Mouse (Mus musculus) ES-E14 (cell line): ENCODE measurements around the gene Dna2.

Experiments
- CHD2 ChIP-seq: IDR thresholded peaks from 2 replicates; pipeline ENCODE4 v1.6.1; 2014; ENCODE audit warnings: mild to moderate bottlenecking, low read depth, low read length, inconsistent platforms
- HCFC1 ChIP-seq: IDR thresholded peaks from 2 replicates; pipeline ENCODE4 v1.6.1; 2012; ENCODE audit warnings: low read length, inconsistent platforms, borderline replicate concordance; ENCODE audit not compliant: insufficient read depth

DNA sequence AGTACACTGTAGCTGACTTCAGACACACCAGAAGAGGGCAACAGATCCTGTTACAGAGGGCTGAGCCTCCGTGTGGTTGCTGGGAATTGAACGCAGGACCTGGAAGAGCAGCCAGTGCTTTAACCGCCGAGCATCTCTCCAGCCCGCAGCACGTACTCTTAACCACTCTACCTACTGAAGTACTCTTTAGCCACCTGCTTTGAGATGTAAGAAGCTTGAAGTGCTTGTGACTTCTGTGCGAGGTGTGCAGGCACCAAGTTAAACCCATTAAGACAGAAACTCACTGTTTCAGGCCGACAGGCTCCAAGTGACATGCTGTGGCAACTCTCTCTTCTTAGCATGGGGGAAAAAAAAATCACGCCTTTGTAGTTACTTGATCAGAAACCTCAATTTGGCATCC lies 67.3 kb downstream of the Dna2 start:
- TF ChIP-seq HCFC1, result no peak
- no peak for TF ChIP-seq CHD2
